Mouse (Mus musculus): ENCODE data around the gene Tmem40.

- TF ChIP-seq CTCF (IDR thresholded peaks at IDR 0.05; ENCODE audit: low read depth, low read length) (no peak), POLR2A (IDR thresholded peaks at IDR 0.05; ENCODE audit: extremely low read depth, insufficient read depth, low read length) (no peak)
Measured at GRCm38 (mm10) chr6:115743569-115743968, 18.6 kb downstream of the Tmem40 start.
